Mouse (Mus musculus) lung, adult 2 months (tissue): Measurements from ENCODE around the gene Agfg2. TPM values are rescaled to one million over a fixed set of nuclear protein-coding genes. Genes with fewer than 3 reads are reported as not detected.
A peak's percentile ranks its signal among the peaks of the same experiment; 100 is the strongest.

Experiments
- DNase-seq: peaks from one replicate; pipeline ENCODE4 v3.0.0; 2022
- H3K4me1 ChIP-seq: fragments of 200-500 bp; 2 replicates; pipeline ENCODE4 v1.6.1; 2011; ENCODE audit warnings: low read length; ENCODE audit not compliant: control insufficient read depth, insufficient read depth
- H3K4me3 ChIP-seq: fragments of 200-500 bp; replicated peaks from 2 replicates; pipeline ENCODE3; 2011; ENCODE audit warnings: low read depth, mild to moderate bottlenecking, control low read depth, low read length; ENCODE audit errors: extremely low read depth
- CTCF ChIP-seq: fragments of 200-500 bp; IDR thresholded peaks from 2 replicates; pipeline ENCODE4 v1.5.1; 2011; ENCODE audit warnings: mild to moderate bottlenecking, low read length, control low read depth; ENCODE audit not compliant: insufficient read depth
- POLR2A ChIP-seq: fragments of 200-500 bp; IDR thresholded peaks from 2 replicates; pipeline ENCODE4 v1.6.1; 2011; ENCODE audit warnings: low read depth, mild to moderate bottlenecking, control low read depth, low read length, borderline replicate concordance; ENCODE audit errors: extremely low read depth
- WGBS: fragments of 180-500 bp; shearing (Covaris S2); methylation state at CpG from one replicate; pipeline ENCODE4 v1.1.7; 2018; 5-methylcytosine and 5-hydroxymethylcytosine counted together
- polyA plus RNA-seq: library from polyadenylated mRNA; depleted of rRNA; stranded (reverse); fragments of >200 nt; gene quantifications from 2 replicates; pipeline ENCODE4 v1.2.3, GENCODE M21; 2012

Agfg2 gene
- polyA plus RNA-seq, 1 experiment: 24.3 TPM

- TF ChIP-seq CTCF (no peak), POLR2A (peak; percentile 14; the same call in 1 of the 2 replicates)
- Histone ChIP-seq H3K4me1 (peaks cover 10% of the 10 kb centered on the region; the same call in 1 of the 2 replicates), H3K4me3 (no peak within 1 kb of the TSS)
- peak; percentile 40 for DNase-seq
- 50% methylated on average over 11 of the region's 11 CpGs for WGBS
Measured at GRCm38 (mm10) chr5:137613550-137613949, 71.0 kb downstream of the Agfg2 start, which contains the start of gene Pcolce. Gene Pcolce, minus strand, starts transcription at chr5:137613784.

GRCm38 (mm10) chr5:137613076-137613475 lies 71.5 kb downstream of the Agfg2 start:
- Histone ChIP-seq H3K4me3 (no peak overlapping the region), H3K4me1 (peaks cover 10% of the 10 kb centered on the region; the same call in 1 of the 2 replicates)
- WGBS: 68% methylated on average over 5 of the region's 5 CpGs
- DNase-seq: no peak
- TF ChIP-seq CTCF: no peak
- no peak for TF ChIP-seq POLR2A

- WGBS: 32% methylated on average over 6 of the region's 6 CpGs
- peak; percentile 33 for DNase-seq
- H3K4me3 ChIP-seq: peak overlapping the region; percentile 56
- TF ChIP-seq CTCF (no peak), POLR2A (no peak)
- peaks cover 10% of the 10 kb centered on the region; the same call in 1 of the 2 replicates for H3K4me1 ChIP-seq
Measured at GRCm38 (mm10) chr5:137611245-137611602, 73.3 kb downstream of the Agfg2 start.

- peak overlapping the region; percentile 66 for H3K4me3 ChIP-seq
Measured at GRCm38 (mm10) chr5:137610548-137611244, 73.8 kb downstream of the Agfg2 start.

GRCm38 (mm10) chr5:137610056-137610455 lies 74.5 kb downstream of the Agfg2 start:
- Histone ChIP-seq H3K4me1 (peaks cover 10% of the 10 kb centered on the region; the same call in 1 of the 2 replicates), H3K4me3 (peak overlapping the region; percentile 66)
- TF ChIP-seq POLR2A (no peak), CTCF (no peak)
- DNase-seq: no peak
- WGBS: 59% methylated on average over 4 of the region's 4 CpGs

More at GRCm38 (mm10) chr5:137610548-137611244, 73.8 kb downstream of the Agfg2 start:
- peaks cover 10% of the 10 kb centered on the region; the same call in 1 of the 2 replicates for H3K4me1 ChIP-seq
- WGBS: 11% methylated on average over 12 of the region's 12 CpGs
- TF ChIP-seq POLR2A: no peak
- TF ChIP-seq CTCF: no peak
- peak; percentile 65 for DNase-seq

GRCm38 (mm10) chr5:137609292-137609691 lies 75.2 kb downstream of the Agfg2 start:
- WGBS: 64% methylated on average over 3 of the region's 3 CpGs
- no peak for DNase-seq
- H3K4me1 ChIP-seq: peaks cover 10% of the 10 kb centered on the region; the same call in 1 of the 2 replicates
- TF ChIP-seq CTCF: no peak
- TF ChIP-seq POLR2A: no peak
- no peak overlapping the region for H3K4me3 ChIP-seq

GRCm38 (mm10) chr5:137608654-137609190 lies 75.8 kb downstream of the Agfg2 start:
- TF ChIP-seq CTCF: peak; percentile 19; the same call in 1 of the 2 replicates
- TF ChIP-seq POLR2A: no peak
- Histone ChIP-seq H3K4me1 (peaks cover 10% of the 10 kb centered on the region; the same call in 1 of the 2 replicates), H3K4me3 (no peak overlapping the region)
- DNase-seq: peak; percentile 26
- WGBS: 42% methylated on average over 22 of the region's 23 CpGs

- Histone ChIP-seq H3K4me1 (peaks cover 10% of the 10 kb centered on the region; the same call in 1 of the 2 replicates), H3K4me3 (no peak overlapping the region)
- DNase-seq: peak; percentile 32
- TF ChIP-seq POLR2A: no peak
- no peak for TF ChIP-seq CTCF
- 48% methylated on average over 26 of the region's 26 CpGs for WGBS
Measured at GRCm38 (mm10) chr5:137607860-137608653, 76.5 kb downstream of the Agfg2 start.

GRCm38 (mm10) chr5:137601365-137601729 lies 83.2 kb downstream of the Agfg2 start:
- WGBS: under 1% methylated on average over 22 of the region's 22 CpGs
- 0 out of 2 replicates have a peak, but pooled peaks have one; percentile 17 for TF ChIP-seq POLR2A
- TF ChIP-seq CTCF: no peak
- DNase-seq: peak; percentile 38
- Histone ChIP-seq H3K4me3 (peak overlapping the region; percentile 58), H3K4me1 (peaks cover 10% of the 10 kb centered on the region)
